Mouse (Mus musculus) liver, embryonic 14.5 days (tissue): ENCODE measurements at regions not wholly inside any gene's neighbourhood (a gene's known extent, or its start where the extent isn't known, plus 50 kb on each side); places are given as distances from the start of the nearest gene placed in this dataset.

Source experiments
- CTCF ChIP-seq: IDR thresholded peaks from 2 replicates; pipeline ENCODE4 v1.5.1; 2016; ENCODE audit warnings: antibody characterized with exemption, low read depth, control low read depth
- EP300 ChIP-seq: IDR thresholded peaks from 2 replicates; pipeline ENCODE4 v1.6.1; 2016; ENCODE audit warnings: antibody characterized with exemption, low read depth

GRCm38 (mm10) chr8:39923741-39924140 lies 751.1 kb upstream of the Adam24 start:
- TF ChIP-seq CTCF = no peak
- no peak for TF ChIP-seq EP300
